Mouse (Mus musculus) small intestine, adult 2 months (tissue): ENCODE results near the gene Bcl9. TPM values are rescaled to one million over a fixed set of nuclear protein-coding genes. Genes with fewer than 3 reads are reported as not detected.
A peak's percentile ranks its signal among the peaks of the same experiment; 100 is the strongest.

ENCODE experiments used
- H3K27ac ChIP-seq: fragments of 200-500 bp; 2 replicates; pipeline ENCODE4 v1.5.1; 2012; ENCODE audit warnings: low read depth, low read length, control low read depth, inconsistent platforms; ENCODE audit not compliant: insufficient read depth
- H3K27me3 ChIP-seq: fragments of 200-500 bp; 2 replicates; pipeline ENCODE4 v1.6.1; 2012; ENCODE audit warnings: mild to moderate bottlenecking, moderate library complexity, low read length, inconsistent platforms; ENCODE audit not compliant: control insufficient read depth, insufficient read depth
- H3K36me3 ChIP-seq: fragments of 200-500 bp; 2 replicates; pipeline ENCODE4 v1.6.1; 2012; ENCODE audit warnings: mild to moderate bottlenecking, low read length, control low read depth, inconsistent platforms; ENCODE audit not compliant: control insufficient read depth, insufficient read depth
- H3K4me1 ChIP-seq: fragments of 200-500 bp; 2 replicates; pipeline ENCODE4 v1.6.1; 2012; ENCODE audit warnings: low read length, inconsistent platforms, mixed read lengths; ENCODE audit not compliant: control insufficient read depth, insufficient read depth, insufficient read length
- H3K4me3 ChIP-seq: fragments of 200-500 bp; 2 replicates; pipeline ENCODE4 v1.5.1; 2012; ENCODE audit warnings: low read depth, mild to moderate bottlenecking, control low read depth, inconsistent platforms, low read length, moderate library complexity
- CTCF ChIP-seq: fragments of 200-500 bp; IDR thresholded peaks from 2 replicates; pipeline ENCODE4 v1.5.1; 2012; ENCODE audit warnings: low read depth, mild to moderate bottlenecking, control low read depth, inconsistent platforms, low read length, moderate library complexity, mixed read lengths; ENCODE audit not compliant: insufficient replicate concordance, insufficient read length; ENCODE audit errors: extremely low read depth
- POLR2A ChIP-seq: fragments of 200-500 bp; IDR thresholded peaks from 2 replicates; pipeline ENCODE4 v1.6.1; 2012; ENCODE audit warnings: low read depth, mild to moderate bottlenecking, control low read depth, inconsistent platforms, low read length, moderate library complexity
- WGBS: fragments of 180-500 bp; shearing (Covaris S2); methylation state at CpG from one replicate; pipeline ENCODE4 v1.1.7; 2018; 5-methylcytosine and 5-hydroxymethylcytosine counted together
- polyA plus RNA-seq: library from polyadenylated mRNA; depleted of rRNA; stranded (reverse); fragments of >200 nt; gene quantifications from 2 replicates; pipeline ENCODE4 v1.2.3, GENCODE M21; 2012

Bcl9 gene
- polyA plus RNA-seq, 1 experiment: 16.5 TPM

- no peak for TF ChIP-seq POLR2A
- TF ChIP-seq CTCF: no peak
- no peak overlapping the region for H3K4me3 ChIP-seq
These were observed 31.9 kb downstream of the Bcl9 start for GRCm38 (mm10) chr3:97265667-97266415.

DNA sequence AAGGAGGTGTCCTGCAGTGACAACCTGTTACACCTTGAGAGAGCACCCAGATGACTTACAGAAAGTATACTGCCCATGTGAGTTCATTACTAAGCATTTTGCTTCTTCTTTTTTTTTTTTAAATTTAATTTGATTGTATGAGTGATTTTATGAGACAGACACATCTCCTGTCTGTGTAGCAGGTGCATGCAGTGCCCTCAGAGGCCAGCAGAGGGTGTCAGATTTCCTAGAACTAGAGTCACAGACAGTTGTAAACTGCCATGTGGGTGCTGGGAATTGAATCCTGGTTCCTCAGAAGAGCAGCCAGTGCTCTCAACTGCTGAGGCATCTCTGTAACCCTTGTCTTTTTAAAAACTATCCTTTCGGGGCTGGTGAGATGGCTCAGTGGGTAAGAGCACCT is 35.5 kb downstream of the Bcl9 start:
- 92% methylated on average over 1 of the region's 1 CpGs for WGBS
- Histone ChIP-seq H3K27me3 (no peaks in the 10 kb centered on the region), H3K36me3 (no peaks in the 10 kb centered on the region), H3K27ac (no peak overlapping the region), H3K4me1 (no peaks in the 10 kb centered on the region), H3K4me3 (no peak overlapping the region)
- no peak for TF ChIP-seq POLR2A
- peak; percentile 4; the same call in 1 of the 2 replicates for TF ChIP-seq CTCF

More at GRCm38 (mm10) chr3:97265667-97266415, 31.9 kb downstream of the Bcl9 start:
- H3K27ac ChIP-seq: no peak overlapping the region
- WGBS: 84% methylated on average over 15 of the region's 15 CpGs
- H3K4me1 ChIP-seq: peaks cover 2% of the 10 kb centered on the region
- no peaks in the 10 kb centered on the region for H3K36me3 ChIP-seq
- no peaks in the 10 kb centered on the region for H3K27me3 ChIP-seq

DNA sequence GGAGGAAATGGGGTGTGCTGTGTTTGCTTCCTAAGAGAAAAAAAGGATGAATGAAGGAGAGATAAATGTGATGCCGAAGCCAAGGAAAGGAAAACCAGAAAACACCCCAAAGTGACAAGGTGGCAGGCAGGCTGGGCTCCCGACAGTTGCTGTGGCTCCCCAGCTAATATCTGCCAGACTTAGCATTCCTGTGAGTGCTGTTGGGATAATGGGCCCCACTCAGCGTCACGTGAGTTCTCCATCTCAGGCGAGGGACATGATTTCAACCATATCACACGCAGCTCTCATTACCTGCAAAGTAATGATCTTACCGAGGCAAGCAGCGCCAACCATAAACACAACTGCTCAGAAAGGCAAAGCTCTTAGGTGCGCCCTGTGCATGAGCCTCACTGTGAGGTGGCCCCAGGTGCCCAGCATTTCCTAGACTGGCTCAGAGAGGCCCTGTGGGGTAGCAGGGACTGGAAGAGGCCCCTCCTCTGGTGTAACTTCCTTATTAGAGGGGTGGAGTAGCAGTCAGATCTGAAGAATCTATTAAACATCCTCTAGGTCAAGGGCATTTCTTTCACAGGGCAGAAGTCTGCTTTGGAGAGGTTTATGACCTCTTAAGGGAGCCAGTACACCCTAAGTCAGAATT is 41.9 kb downstream of the Bcl9 start:
- H3K27ac ChIP-seq: peak overlapping the region; percentile 66

GRCm38 (mm10) chr3:97254861-97255465 is 42.8 kb downstream of the Bcl9 start:
- peak overlapping the region; percentile 57 for H3K27ac ChIP-seq
- no peaks in the 10 kb centered on the region for H3K27me3 ChIP-seq
- H3K4me1 ChIP-seq: peaks cover 20% of the 10 kb centered on the region
- no peaks in the 10 kb centered on the region for H3K36me3 ChIP-seq
- TF ChIP-seq POLR2A (no peak), CTCF (no peak)
- no peak overlapping the region for H3K4me3 ChIP-seq
- WGBS: 18% methylated on average over 5 of the region's 5 CpGs

More for the DNA sequence above, 41.9 kb downstream of the Bcl9 start:
- Histone ChIP-seq H3K36me3 (no peaks in the 10 kb centered on the region), H3K4me3 (peak overlapping the region; percentile 7; the same call in 1 of the 2 replicates), H3K27me3 (no peaks in the 10 kb centered on the region), H3K4me1 (peaks cover 20% of the 10 kb centered on the region)
- WGBS: 24% methylated on average over 9 of the region's 9 CpGs
- TF ChIP-seq POLR2A (no peak; the same call in 1 of the 2 replicates), CTCF (no peak)

DNA sequence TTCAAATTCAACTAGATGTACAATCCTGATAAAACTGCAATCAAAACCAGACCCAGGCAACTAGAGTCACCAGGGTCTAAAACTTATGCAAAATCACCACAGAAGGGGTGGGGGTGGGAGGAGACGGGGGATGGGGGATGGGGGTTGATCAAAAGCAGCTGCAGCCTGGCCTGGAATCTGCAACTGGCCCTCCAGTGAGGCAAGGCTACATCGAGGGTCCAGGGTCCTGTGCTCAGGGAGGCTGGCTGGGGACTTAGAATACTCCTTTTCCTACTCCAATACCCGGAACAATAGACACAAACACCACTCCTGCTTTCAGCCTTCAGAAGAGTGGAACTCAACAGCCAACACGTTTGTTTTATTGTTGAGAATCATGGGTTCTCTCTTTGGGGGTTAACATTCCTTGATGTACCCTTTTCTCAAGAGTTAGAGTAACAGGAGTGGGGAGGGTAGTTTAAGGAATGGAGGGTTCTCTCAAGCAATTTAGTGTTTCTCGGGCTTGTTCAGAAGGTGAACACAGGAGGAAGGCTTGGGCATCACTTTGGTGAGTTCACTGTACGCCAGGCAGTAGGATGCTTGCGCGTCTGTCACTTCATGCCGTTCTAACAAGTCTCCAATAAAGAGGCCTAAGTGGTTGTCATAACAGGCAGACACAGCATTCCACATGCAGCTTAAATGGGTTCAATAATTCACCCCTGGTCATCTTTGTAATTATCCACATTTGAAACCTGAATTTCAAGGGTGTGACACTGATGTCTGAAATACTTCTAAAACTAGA is 43.7 kb downstream of the Bcl9 start:
- WGBS: 40% methylated on average over 9 of the region's 9 CpGs
- Histone ChIP-seq H3K4me1 (peaks cover 20% of the 10 kb centered on the region), H3K27ac (0 out of 2 replicates have a peak overlapping the region, but pooled peaks have one; percentile 1), H3K27me3 (no peaks in the 10 kb centered on the region), H3K36me3 (no peaks in the 10 kb centered on the region), H3K4me3 (no peak overlapping the region)
- TF ChIP-seq CTCF (no peak), POLR2A (no peak)

DNA sequence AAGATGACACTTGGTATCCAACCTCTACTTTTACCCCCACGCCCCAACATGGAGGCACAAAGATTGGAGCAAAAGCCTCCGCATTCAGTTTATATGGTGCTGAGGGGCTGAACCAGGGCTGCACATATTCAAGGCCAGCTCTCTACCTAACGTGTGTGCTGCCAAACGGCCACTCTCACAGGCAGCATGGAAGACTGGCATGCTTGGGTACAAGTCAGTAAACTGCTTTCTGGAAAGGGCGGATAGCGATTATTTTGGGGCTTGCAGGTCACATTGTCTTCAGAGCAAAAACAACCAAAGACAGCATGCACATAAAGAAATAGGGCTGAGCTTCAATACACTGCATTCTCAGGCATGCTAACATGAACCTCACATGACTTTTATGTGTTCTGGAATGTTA is 44.8 kb downstream of the Bcl9 start:
- Histone ChIP-seq H3K27ac (no peak overlapping the region), H3K27me3 (no peaks in the 10 kb centered on the region), H3K4me3 (no peak overlapping the region), H3K4me1 (peaks cover 20% of the 10 kb centered on the region), H3K36me3 (no peaks in the 10 kb centered on the region)
- no peak for TF ChIP-seq POLR2A
- TF ChIP-seq CTCF: no peak
- 94% methylated on average over 6 of the region's 6 CpGs for WGBS
